ENCODE assay signal across 11 mouse cellular contexts in genomic region chr5:34183976-34184375, GRCm38 (mm10). TPM values are rescaled to one million over a fixed set of nuclear protein-coding genes. Genes with fewer than 3 reads are reported as not detected.
DNase-seq lines count a peak whose midpoint lies in the region; ATAC-seq and TF ChIP-seq lines count a peak whose summit lies in the region.
"Had no signal": no experiment of that assay in that cellular context is flagged by ENCODE, and none has a peak within 500 bp of the region (broad histone marks: within the 10 kb centered on the region; RNA-seq: fewer than 3 reads in every experiment).

No protein-coding gene starts in this region.

- peak overlapping the region; percentile 97 for H3K27ac ChIP-seq in layer of hippocampus, adult 2 months

- no peak for TF ChIP-seq CTCF in layer of hippocampus, adult 2 months (conservative IDR thresholded peaks at IDR 0.05)

- H3K4me3 ChIP-seq in layer of hippocampus, adult 2 months: no peak overlapping the region; the same call in 1 of the 2 replicates

- ATAC-seq in frontal cortex, adult (ENCODE audit: low TSS enrichment): no peak
- ATAC-seq: forebrain, embryonic 16.5 days had no signal

- peak; percentile 6 to 8 for DNase-seq in frontal cortex, postnatal 10 days (ENCODE audit: low spot score in 2 of 2)
- peak in 1 of 2 experiments; percentile 8 for DNase-seq in layer of hippocampus, adult 2 months (ENCODE audit: low spot score in 2 of 2)
- no peak for DNase-seq in layer of hippocampus, adult 11-12 months (ENCODE audit: low spot score)
- DNase-seq in right cerebral cortex, postnatal 10 days (ENCODE audit: low spot score in 2 of 2): peak; percentile 20 to 24
- no peak for DNase-seq in right cerebral cortex, postnatal 14 days
- DNase-seq in lung, postnatal 4 days: peak; percentile 3 to 12
- no peak for DNase-seq in thymus, postnatal 0 days (ENCODE audit: low spot score)
- DNase-seq: kidney, adult 11 months had no signal

RNA-seq across cellular contexts. Expression of gene Mxd4, which starts 3.5 kb away (rescaled TPM):
- total RNA-seq in layer of hippocampus, adult 2 months (2021): 10 to 100 TPM; 84.9 to 94.7 TPM
- 45.3 and 50.3 TPM in 2 replicates for polyA plus RNA-seq in thymus, postnatal 0 days (2015; fragmentation: Nextera tagmentation; extraction: Ambion mirVana)

RNA-seq across cellular contexts. Expression of gene Haus3, which starts 14.6 kb away (rescaled TPM):
- 1 to 10 TPM; 6.4 to 7.3 TPM for total RNA-seq in layer of hippocampus, adult 2 months (2021)
- 67.1 and 68.3 TPM in 2 replicates for polyA plus RNA-seq in thymus, postnatal 0 days (2015; fragmentation: Nextera tagmentation; extraction: Ambion mirVana)

RNA-seq across cellular contexts. Expression of gene Poln, which starts 14.7 kb away (rescaled TPM):
- 1 to 10 TPM in 1 of 2 experiments, under 1 TPM in 1; 0.61 to 1.0 TPM for total RNA-seq in layer of hippocampus, adult 2 months (2021)
- 0.58 and 0.96 TPM in 2 replicates for polyA plus RNA-seq in thymus, postnatal 0 days (2015; fragmentation: Nextera tagmentation; extraction: Ambion mirVana)
- total RNA-seq: liver, adult 2 months had no signal
- polyA plus RNA-seq: liver, adult 2 months had no signal

Comparison
In these comparisons a context has a peak if more than half of its experiments do, and no peak if none do; other contexts are left out.
1. DNase-seq: peak in frontal cortex, postnatal 10 days (2 of 2), right cerebral cortex, postnatal 10 days (2 of 2) and lung, postnatal 4 days (2 of 2); none in layer of hippocampus, adult 11-12 months (single experiment), right cerebral cortex, postnatal 14 days (single experiment) and thymus, postnatal 0 days (single experiment).